Mouse (Mus musculus) bone marrow macrophage, adult 2 months (primary cell): ENCODE measurements at regions not wholly inside any gene's neighbourhood (a gene's known extent, or its start where the extent isn't known, plus 50 kb on each side); places are given as distances from the start of the nearest gene placed in this dataset.

ENCODE experiments used
- H3K27ac ChIP-seq: 2 replicates; pipeline ENCODE4 v1.5.1; 2012; ENCODE audit warnings: low read depth, low read length; ENCODE audit not compliant: insufficient read depth
- H3K4me1 ChIP-seq: 2 replicates; pipeline ENCODE4 v1.6.1; 2012; ENCODE audit warnings: low read length; ENCODE audit not compliant: control insufficient read depth, insufficient read depth
- H3K4me3 ChIP-seq: 2 replicates; pipeline ENCODE4 v1.5.1; 2012; ENCODE audit warnings: mild to moderate bottlenecking, low read length, moderate library complexity; ENCODE audit not compliant: insufficient read depth
- CTCF ChIP-seq: IDR thresholded peaks from 2 replicates; pipeline ENCODE4 v1.5.1; 2012; ENCODE audit warnings: low read depth, mild to moderate bottlenecking, low read length, moderate library complexity
- POLR2A ChIP-seq: IDR thresholded peaks from 2 replicates; pipeline ENCODE4 v1.6.1; 2012; ENCODE audit warnings: mild to moderate bottlenecking, low read depth, low read length, borderline replicate concordance

- H3K27ac ChIP-seq = no peak overlapping the region
- H3K4me3 ChIP-seq = no peak overlapping the region
- TF ChIP-seq POLR2A = no peak
- TF ChIP-seq CTCF = no peak
- no peaks in the 10 kb centered on the region for H3K4me1 ChIP-seq
Observed at GRCm38 (mm10) chr16:75332853-75333252, 253.0 kb downstream of the Lipi start.

- no peak overlapping the region for H3K4me3 ChIP-seq
- no peaks in the 10 kb centered on the region for H3K4me1 ChIP-seq
- H3K27ac ChIP-seq = no peak overlapping the region
- TF ChIP-seq POLR2A (no peak), CTCF (no peak)
Observed at GRCm38 (mm10) chr16:75325296-75325695, 260.6 kb downstream of the Lipi start.

- no peak overlapping the region for H3K4me3 ChIP-seq
- H3K4me1 ChIP-seq = no peaks in the 10 kb centered on the region
- no peak for TF ChIP-seq POLR2A
- no peak for TF ChIP-seq CTCF
- H3K27ac ChIP-seq = no peak overlapping the region
Observed at GRCm38 (mm10) chr16:75304743-75305142, 281.1 kb downstream of the Lipi start.

GRCm38 (mm10) chr16:75297416-75297815 is 288.4 kb downstream of the Lipi start:
- no peak overlapping the region for H3K27ac ChIP-seq
- no peaks in the 10 kb centered on the region for H3K4me1 ChIP-seq
- TF ChIP-seq POLR2A (no peak), CTCF (no peak)

GRCm38 (mm10) chr16:75292736-75293428 is 293.0 kb downstream of the Lipi start:
- H3K4me1 ChIP-seq = no peaks in the 10 kb centered on the region
- H3K27ac ChIP-seq = no peak overlapping the region
- no peak overlapping the region for H3K4me3 ChIP-seq
- no peak for TF ChIP-seq POLR2A
- no peak for TF ChIP-seq CTCF

More at GRCm38 (mm10) chr16:75297416-75297815, 288.4 kb downstream of the Lipi start:
- no peak overlapping the region for H3K4me3 ChIP-seq

- TF ChIP-seq POLR2A (no peak), CTCF (no peak)
- no peak overlapping the region for H3K27ac ChIP-seq
- no peak overlapping the region for H3K4me3 ChIP-seq
- no peaks in the 10 kb centered on the region for H3K4me1 ChIP-seq
Observed at GRCm38 (mm10) chr16:75291194-75291593, 294.7 kb downstream of the Lipi start.

- Histone ChIP-seq H3K4me3 (no peak overlapping the region), H3K27ac (no peak overlapping the region), H3K4me1 (no peaks in the 10 kb centered on the region)
- TF ChIP-seq CTCF (no peak), POLR2A (no peak)
Observed at GRCm38 (mm10) chr16:75287150-75287549, 298.7 kb downstream of the Lipi start.

GRCm38 (mm10) chr16:75285811-75286210 is 300.1 kb downstream of the Lipi start:
- Histone ChIP-seq H3K4me3 (no peak overlapping the region), H3K27ac (no peak overlapping the region), H3K4me1 (no peaks in the 10 kb centered on the region)
- no peak for TF ChIP-seq POLR2A
- TF ChIP-seq CTCF = no peak

GRCm38 (mm10) chr16:75263903-75264302 is 322.0 kb downstream of the Lipi start:
- TF ChIP-seq POLR2A = no peak
- no peak for TF ChIP-seq CTCF
- Histone ChIP-seq H3K4me3 (no peak overlapping the region), H3K4me1 (no peaks in the 10 kb centered on the region), H3K27ac (no peak overlapping the region)

- no peak overlapping the region for H3K4me3 ChIP-seq
- H3K4me1 ChIP-seq = no peaks in the 10 kb centered on the region
- TF ChIP-seq CTCF = no peak
- no peak for TF ChIP-seq POLR2A
- H3K27ac ChIP-seq = no peak overlapping the region
Observed at GRCm38 (mm10) chr16:75254981-75255380, 330.9 kb downstream of the Lipi start.
